Mouse (Mus musculus) heart, embryonic 10.5 days (tissue): Measurements from ENCODE around the gene Mettl7a2. TPM values are rescaled to one million over a fixed set of nuclear protein-coding genes. Genes with fewer than 3 reads are reported as not detected.

Experiments
- polyA plus RNA-seq: library from polyadenylated mRNA; unstranded; fragments of >200 nt; fragmentation: Nextera tagmentation; extraction: Ambion mirVana; gene quantifications from 2 replicates; pipeline ENCODE4 v1.2.1, GENCODE M21; 2016

Gene Mettl7a2
- polyA plus RNA-seq, 1 experiment from 2014 or later = not detected

Other genes starting within 250 kb of the Mettl7a2 start
- 36.0 and 36.1 TPM in 2 replicates for gene Atf1, start 125.4 kb upstream of the Mettl7a2 start, polyA plus RNA-seq
- gene Tmprss12, start 72.4 kb upstream of the Mettl7a2 start, polyA plus RNA-seq = not detected in 2 replicates
- 3.0 and 3.6 TPM in 2 replicates for gene Mettl7a1, start 49.1 kb upstream of the Mettl7a2 start, polyA plus RNA-seq
- gene Mettl7a3, start 18.3 kb upstream of the Mettl7a2 start, polyA plus RNA-seq = not detected in 2 replicates
- 0.33 TPM in 1 of 2 replicates, not detected in the other for gene Methig1, start 51 bp upstream of the Mettl7a2 start, polyA plus RNA-seq
- gene Higd1c, start 11.3 kb downstream of the Mettl7a2 start, polyA plus RNA-seq = not detected in 2 replicates
- not detected in 2 replicates for gene Gm5475, start 68.9 kb downstream of the Mettl7a2 start, polyA plus RNA-seq
- 20.4 and 24.5 TPM in 2 replicates for gene Slc11a2, start 71.9 kb downstream of the Mettl7a2 start, polyA plus RNA-seq
- gene Letmd1, start 115.8 kb downstream of the Mettl7a2 start, polyA plus RNA-seq = 21.1 and 27.9 TPM in 2 replicates
- 11.6 and 13.6 TPM in 2 replicates for gene Csrnp2, start 142.3 kb downstream of the Mettl7a2 start, polyA plus RNA-seq
- 22.4 TPM in 2 replicates for gene Tfcp2, start 198.8 kb downstream of the Mettl7a2 start, polyA plus RNA-seq
- 2.0 and 2.1 TPM in 2 replicates for gene Pou6f1, start 246.8 kb downstream of the Mettl7a2 start, polyA plus RNA-seq